Mouse (Mus musculus) neural tube, embryonic 14.5 days (tissue): Measurements from ENCODE around the gene Cenpn. TPM values are rescaled to one million over a fixed set of nuclear protein-coding genes. Genes with fewer than 3 reads are reported as not detected.

Experiments
- ATAC-seq: fragments of 200-750 bp; cut with Nextera tagmentation; 2 replicates; pipeline ENCODE4 v1.8.0; 2017; ENCODE audit warnings: low read depth, mild to moderate bottlenecking, moderate TSS enrichment, moderate library complexity
- H3K27ac ChIP-seq: fragments of 300-500 bp; sonication (generic); 2 replicates; pipeline ENCODE4 v1.5.1; 2014; ENCODE audit warnings: low read depth, mild to moderate bottlenecking, control low read depth, low read length, moderate library complexity, mixed read lengths
- H3K27me3 ChIP-seq: fragments of 300-500 bp; sonication (generic); 2 replicates; pipeline ENCODE4 v1.6.1; 2014; ENCODE audit warnings: low read length; ENCODE audit not compliant: control insufficient read depth, insufficient read depth
- H3K36me3 ChIP-seq: fragments of 300-500 bp; sonication (generic); 2 replicates; pipeline ENCODE4 v1.6.1; 2014; ENCODE audit warnings: low read length, mixed read lengths; ENCODE audit not compliant: control insufficient read depth, insufficient read depth
- H3K4me1 ChIP-seq: fragments of 300-500 bp; sonication (generic); 2 replicates; pipeline ENCODE4 v1.6.1; 2014; ENCODE audit warnings: low read length; ENCODE audit not compliant: control insufficient read depth, insufficient read depth
- H3K4me2 ChIP-seq: fragments of 300-500 bp; sonication (generic); 2 replicates; pipeline ENCODE4 v1.6.1; 2014; ENCODE audit warnings: mild to moderate bottlenecking, low read depth, low read length, control low read depth
- H3K4me3 ChIP-seq: fragments of 300-500 bp; sonication (generic); 2 replicates; pipeline ENCODE4 v1.5.1; 2014; ENCODE audit warnings: low read depth, low read length, control low read depth, mixed read lengths
- H3K9ac ChIP-seq: fragments of 300-500 bp; sonication (generic); replicated peaks from 2 replicates; pipeline ENCODE4 v1.6.1; 2014; ENCODE audit warnings: low read depth, mild to moderate bottlenecking, control low read depth, low read length, mixed read lengths
- H3K9me3 ChIP-seq: fragments of 300-500 bp; sonication (generic); 2 replicates; pipeline ENCODE4 v1.6.1; 2016; ENCODE audit warnings: low read length; ENCODE audit not compliant: control insufficient read depth
- WGBS: fragments of 180-500 bp; shearing (Covaris S2); extraction: QIAGEN DNeasy Blood & Tissue Kit; methylation state at CpG from one replicate; pipeline ENCODE4 v1.1.7; 2014; 5-methylcytosine and 5-hydroxymethylcytosine counted together
- polyA plus RNA-seq: library from polyadenylated mRNA; unstranded; fragments of >200 nt; fragmentation: Nextera tagmentation; extraction: Ambion mirVana; gene quantifications from 2 replicates; pipeline ENCODE4 v1.2.1, GENCODE M21; 2014

The Cenpn gene
- polyA plus RNA-seq, 1 experiment from 2014 or later: 7.1 TPM

DNA sequence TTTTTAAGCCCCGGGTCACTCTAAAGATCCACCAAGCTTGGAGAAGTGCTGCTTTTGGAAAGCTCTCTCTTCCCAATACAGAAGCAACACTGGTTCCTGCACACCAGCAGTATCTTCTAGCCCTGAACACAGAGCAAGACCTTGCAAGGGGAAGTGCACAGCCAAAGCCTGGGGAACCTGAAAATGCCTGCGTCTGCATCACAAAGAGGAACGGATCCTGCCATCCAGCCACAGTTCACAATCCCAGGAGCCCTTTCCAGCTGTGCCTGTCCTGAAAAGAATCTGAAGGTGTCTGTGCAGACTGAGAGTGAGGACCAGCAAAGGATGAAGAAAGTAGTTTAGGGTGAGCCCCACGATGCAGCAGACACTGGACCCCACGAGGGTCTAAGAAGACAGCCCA lies 53.5 kb downstream of the Cenpn start:
- Histone ChIP-seq H3K9ac (no peak overlapping the region), H3K4me2 (no peak overlapping the region), H3K27me3 (no peaks in the 10 kb centered on the region), H3K9me3 (no peaks in the 10 kb centered on the region), H3K4me3 (no peak overlapping the region), H3K4me1 (peaks cover 8% of the 10 kb centered on the region; the same call in 1 of the 2 replicates), H3K27ac (no peak overlapping the region), H3K36me3 (no peaks in the 10 kb centered on the region)
- 36% methylated on average over 5 of the region's 5 CpGs for WGBS
- ATAC-seq: no peak

DNA sequence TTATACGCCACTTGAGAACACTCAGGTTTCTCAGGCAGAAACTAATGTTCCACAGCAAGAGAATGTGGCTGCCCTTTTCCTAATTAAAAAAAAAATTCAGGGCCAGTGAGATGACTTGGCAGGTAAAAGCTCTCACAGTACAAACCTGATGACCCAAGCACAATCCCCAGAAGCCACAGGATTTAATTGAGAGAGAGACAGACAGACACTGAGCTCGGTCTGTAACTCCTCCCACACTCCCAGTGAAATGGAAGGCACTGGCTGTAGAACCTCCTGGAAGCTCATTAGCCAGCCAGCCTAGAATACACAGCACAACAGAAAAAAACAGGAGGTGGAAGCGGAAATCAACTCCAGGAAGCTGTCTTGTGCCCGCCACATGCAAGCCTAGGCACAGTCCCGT lies 54.1 kb downstream of the Cenpn start:
- no peak overlapping the region for H3K4me3 ChIP-seq
- 69% methylated on average over 5 of the region's 5 CpGs for WGBS
- no peaks in the 10 kb centered on the region for H3K9me3 ChIP-seq
- H3K9ac ChIP-seq: no peak overlapping the region
- H3K27me3 ChIP-seq: no peaks in the 10 kb centered on the region
- peaks cover 8% of the 10 kb centered on the region; the same call in 1 of the 2 replicates for H3K4me1 ChIP-seq
- no peak overlapping the region for H3K4me2 ChIP-seq
- no peaks in the 10 kb centered on the region for H3K36me3 ChIP-seq
- no peak overlapping the region for H3K27ac ChIP-seq
- ATAC-seq: no peak

DNA sequence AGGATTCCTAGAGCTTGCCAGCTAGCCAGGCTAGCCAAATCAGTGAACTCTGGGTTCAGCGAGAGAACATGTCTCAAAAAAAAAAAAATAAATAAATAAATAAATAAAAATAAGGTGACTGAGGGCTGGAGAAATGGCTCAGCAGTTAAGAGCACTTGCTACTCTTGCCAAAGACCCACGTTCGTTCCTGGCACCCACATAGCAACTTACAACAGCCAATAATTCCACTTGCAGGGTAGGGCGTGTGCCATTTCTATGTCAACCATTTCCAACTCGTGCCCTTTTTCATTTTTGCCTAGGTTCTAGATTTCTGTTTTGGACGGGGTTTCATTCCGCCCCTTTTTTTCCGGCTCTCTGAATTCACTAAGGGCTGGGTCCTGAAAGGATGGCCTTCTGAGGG lies 56.5 kb downstream of the Cenpn start:
- Histone ChIP-seq H3K4me3 (peak overlapping the region; percentile 72), H3K9me3 (no peaks in the 10 kb centered on the region), H3K27me3 (no peaks in the 10 kb centered on the region), H3K4me2 (peak overlapping the region; percentile 76), H3K9ac (peak overlapping the region; percentile 59), H3K27ac (no peak overlapping the region; the same call in 1 of the 2 replicates), H3K36me3 (no peaks in the 10 kb centered on the region), H3K4me1 (peaks cover 8% of the 10 kb centered on the region; the same call in 1 of the 2 replicates)
- ATAC-seq: no peak
- WGBS: 30% methylated on average over 8 of the region's 8 CpGs

DNA sequence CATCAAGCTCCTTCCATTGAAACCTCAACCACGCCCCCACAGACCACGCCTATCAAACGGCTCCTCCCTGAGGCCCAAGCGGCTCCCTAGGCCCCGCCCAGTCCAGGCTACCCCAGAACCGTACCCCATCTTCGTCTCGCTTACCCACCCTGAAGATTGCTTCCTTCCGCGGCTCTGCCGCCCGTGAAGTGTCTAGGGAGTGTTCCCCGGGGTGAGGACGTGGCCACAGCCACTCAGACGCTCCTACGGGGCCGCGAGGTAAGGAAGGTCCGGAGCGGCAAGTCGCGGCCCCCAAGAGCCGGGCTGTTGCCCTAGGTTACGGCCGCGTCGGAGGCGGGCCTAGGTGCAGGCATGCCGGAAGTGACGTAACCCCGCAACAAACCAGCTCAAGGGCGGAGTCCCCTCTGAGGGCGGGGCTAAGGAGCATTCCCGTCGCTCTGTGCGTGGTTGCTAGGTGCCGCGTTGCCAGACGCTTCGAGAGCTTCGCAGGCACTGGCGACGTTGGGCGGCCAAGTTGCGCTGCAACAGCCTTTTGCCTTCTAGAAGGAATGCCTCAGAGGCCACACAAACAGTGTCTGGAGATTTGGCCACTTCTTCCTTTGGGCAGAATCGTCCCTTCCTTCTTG lies 57.2 kb downstream of the Cenpn start, which contains the start of gene 1700030J22Rik:
TSS of gene 1700030J22Rik (minus strand) at position 329 of the 626 bp plus-strand sequence.
- H3K27me3 ChIP-seq: no peaks in the 10 kb centered on the region

DNA sequence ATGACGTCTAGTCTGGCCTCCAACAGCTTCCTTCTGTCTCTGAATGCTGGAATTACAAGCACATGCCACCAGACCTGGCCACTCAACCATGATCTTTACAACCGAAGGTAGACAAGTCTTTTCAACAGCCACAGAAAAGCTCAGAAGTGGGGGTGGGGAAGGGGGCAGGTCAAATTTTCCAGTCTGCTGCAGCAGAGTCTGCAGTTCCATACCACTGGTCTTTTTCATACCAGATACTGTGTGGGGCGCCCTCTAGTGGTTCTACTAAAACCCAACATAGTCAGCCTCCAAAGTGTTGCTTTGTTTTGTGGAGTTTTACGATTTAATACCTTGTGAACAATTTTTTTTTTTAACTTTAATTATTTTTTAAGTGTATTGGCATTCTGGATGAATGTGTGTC lies 58.6 kb downstream of the Cenpn start:
- Histone ChIP-seq H3K36me3 (peaks cover 3% of the 10 kb centered on the region; the same call in 1 of the 2 replicates), H3K4me2 (no peak overlapping the region), H3K27me3 (no peaks in the 10 kb centered on the region), H3K4me3 (no peak overlapping the region), H3K27ac (no peak overlapping the region), H3K9ac (no peak overlapping the region), H3K9me3 (no peaks in the 10 kb centered on the region), H3K4me1 (peaks cover 8% of the 10 kb centered on the region; the same call in 1 of the 2 replicates)
- WGBS: 11% methylated on average over 4 of the region's 4 CpGs
- no peak for ATAC-seq

More for the DNA sequence above, 57.2 kb downstream of the Cenpn start, which contains the start of gene 1700030J22Rik:
- Histone ChIP-seq H3K9ac (peak within 1 kb of the TSS; percentile 59), H3K4me2 (peak within 1 kb of the TSS; percentile 76), H3K4me3 (peak within 1 kb of the TSS; percentile 72), H3K9me3 (no peaks in the 10 kb centered on the region), H3K27ac (peak within 1 kb of the TSS; percentile 6; the same call in 1 of the 2 replicates), H3K4me1 (peaks cover 8% of the 10 kb centered on the region; the same call in 1 of the 2 replicates), H3K36me3 (peaks cover 3% of the 10 kb centered on the region; the same call in 1 of the 2 replicates)
- peak; percentile 98 for ATAC-seq
- under 1% methylated on average over 46 of the region's 46 CpGs for WGBS

DNA sequence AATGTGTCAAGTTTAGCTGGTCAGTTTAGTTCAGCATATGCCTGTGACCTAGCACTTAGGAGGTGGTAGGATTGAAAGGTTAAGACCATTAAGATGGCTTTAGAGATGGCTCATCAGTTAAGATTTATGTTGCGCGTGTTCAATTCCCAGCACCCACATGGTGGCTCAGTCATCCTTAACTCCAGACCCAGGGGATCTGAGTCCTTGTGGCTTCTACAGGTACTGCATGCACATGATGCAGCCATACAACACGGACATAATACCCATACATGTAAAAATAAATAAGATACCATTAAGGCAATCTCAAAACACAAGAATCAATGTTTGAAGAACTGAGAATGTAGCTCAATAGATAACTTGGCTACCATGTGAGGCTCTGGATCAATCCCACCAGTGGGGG lies 68.3 kb downstream of the Cenpn start:
- Histone ChIP-seq H3K27me3 (no peaks in the 10 kb centered on the region), H3K4me3 (no peak overlapping the region), H3K4me1 (peaks cover 10% of the 10 kb centered on the region; the same call in 1 of the 2 replicates), H3K27ac (no peak overlapping the region), H3K9me3 (no peaks in the 10 kb centered on the region), H3K4me2 (no peak overlapping the region), H3K36me3 (no peaks in the 10 kb centered on the region), H3K9ac (no peak overlapping the region)
- 97% methylated on average over 3 of the region's 3 CpGs for WGBS
- no peak for ATAC-seq

Other genes with a start within 250 kb of the Cenpn start
- 11.7 and 13.6 TPM in 2 replicates for gene Cdyl2, start 188.7 kb upstream of the Cenpn start, polyA plus RNA-seq
- gene Cmc2, start 275 bp upstream of the Cenpn start, polyA plus RNA-seq: 30.1 and 33.9 TPM in 2 replicates
- gene Atmin, start 21.7 kb downstream of the Cenpn start, polyA plus RNA-seq: 27.1 and 31.2 TPM in 2 replicates
- 4.4 and 5.9 TPM in 2 replicates for gene 1700030J22Rik, start 57.2 kb downstream of the Cenpn start, polyA plus RNA-seq
- 106 and 111 TPM in 2 replicates for gene Gcsh, start 71.8 kb downstream of the Cenpn start, polyA plus RNA-seq
- gene Pkd1l2, start 160.7 kb downstream of the Cenpn start, polyA plus RNA-seq: 0.07 and 0.18 TPM in 2 replicates
- gene Bco1, start 174.1 kb downstream of the Cenpn start, polyA plus RNA-seq: 0.25 and 0.39 TPM in 2 replicates
- gene Gan, start 236.4 kb downstream of the Cenpn start, polyA plus RNA-seq: 3.5 and 4.1 TPM in 2 replicates